Mouse (Mus musculus): Measurements from ENCODE around the gene Polr2e. TPM values are rescaled to one million over a fixed set of nuclear protein-coding genes. Genes with fewer than 3 reads are reported as not detected.
"Not testable (repeated sequence)": the region's sequence is repeated elsewhere in the genome, so short reads cannot be mapped to it uniquely, and the experiment has no call there.

Polr2e gene
- total RNA-seq, 2 experiments from 2014 or later: 66.9 to 68.9 TPM

GRCm38 (mm10) chr10:80044087-80044486, 4.5 kb upstream of the Polr2e start:
- intact Hi-C loops (cut with DNase I): no loop called here
- DNase-seq (ENCODE audit: low spot score in 2 of 2): no peak

DNA sequence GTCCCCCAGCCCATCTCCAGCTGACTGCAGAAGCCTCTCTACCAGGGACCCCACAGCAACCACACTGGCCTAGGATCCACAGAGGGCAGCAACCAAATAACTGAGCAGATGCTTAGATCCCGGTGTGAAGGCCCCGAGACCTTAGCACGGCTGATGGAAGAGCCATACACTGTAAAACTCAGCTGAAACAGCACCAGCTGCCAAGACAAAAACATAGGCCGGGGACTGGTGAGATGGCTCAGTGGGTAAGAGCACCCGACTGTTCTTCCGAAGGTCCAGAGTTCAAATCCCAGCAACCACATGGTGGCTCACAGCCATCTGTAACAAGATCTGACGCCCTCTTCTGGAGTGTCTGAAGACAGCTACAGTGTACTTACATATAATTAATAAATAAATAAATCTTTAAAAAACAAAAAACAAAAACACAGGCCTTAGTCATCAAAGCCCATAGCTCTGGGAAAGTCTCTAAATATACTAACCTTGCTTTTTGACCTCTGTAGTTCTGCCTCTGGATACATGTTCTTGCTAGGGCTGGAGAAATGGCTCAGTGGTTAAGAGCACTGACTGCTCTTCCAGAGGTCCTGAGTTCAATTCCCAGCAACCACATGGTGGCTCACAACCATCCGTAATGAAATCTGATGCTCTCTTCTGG, 1.9 kb upstream of the Polr2e start:
- DNase-seq (ENCODE audit: low spot score in 2 of 2); intact Hi-C loops (cut with DNase I): not testable (repeated sequence)

DNA sequence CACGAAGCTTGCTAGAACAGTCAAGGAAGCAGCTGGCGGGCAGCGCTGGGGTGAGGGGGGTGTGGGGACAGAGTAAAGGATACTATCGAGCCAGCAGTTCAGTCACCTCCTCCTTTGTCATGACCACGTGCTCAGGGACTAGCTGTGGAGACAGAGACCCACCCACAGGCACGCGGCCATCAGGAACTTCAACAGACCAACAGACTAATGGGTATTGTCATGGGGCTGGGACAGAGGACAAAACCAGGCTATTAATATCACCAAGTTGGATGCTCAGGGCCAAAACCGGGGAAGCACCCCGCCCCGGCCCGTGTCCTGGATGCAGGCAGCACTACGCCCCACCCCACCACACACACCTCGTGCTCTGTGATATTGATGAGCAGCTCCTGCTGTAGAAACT, 2.8 kb downstream of the Polr2e start:
- intact Hi-C loops (cut with DNase I): no loop called here

GRCm38 (mm10) chr10:80035686-80036085, 3.9 kb downstream of the Polr2e start:
- no peak for DNase-seq (ENCODE audit: low spot score in 2 of 2)
- intact Hi-C loops (cut with DNase I): loop anchor here (2.0 kb wide), 1 partner anchor 49 kb away; no protein-coding TSS in a partner anchor

More for the DNA sequence above, 2.8 kb downstream of the Polr2e start:
- no peak for DNase-seq (ENCODE audit: low spot score in 2 of 2)

DNA sequence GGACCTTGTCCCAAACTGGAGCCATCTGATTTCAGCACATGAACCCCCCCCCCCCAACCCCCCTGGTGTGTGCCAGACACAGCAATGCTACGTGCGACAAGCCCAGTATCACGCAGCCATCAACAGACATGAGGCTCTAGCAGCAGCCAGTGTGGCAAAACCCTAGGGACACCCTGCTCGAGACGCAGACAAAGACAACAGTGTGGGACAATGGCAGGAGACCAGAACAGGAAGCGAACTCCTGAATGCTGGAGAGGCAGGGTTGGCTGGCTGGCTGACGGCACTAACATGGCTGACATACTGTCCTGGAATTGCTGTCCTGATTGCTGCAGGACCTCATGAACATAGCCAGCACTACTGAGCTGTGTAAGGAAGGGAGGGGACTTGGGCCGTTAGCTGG, 4.4 kb downstream of the Polr2e start:
- intact Hi-C loops (cut with DNase I): loop anchor here (2.0 kb wide), 1 partner anchor 48 kb away; no protein-coding TSS in a partner anchor

GRCm38 (mm10) chr10:80033511-80034391, 5.8 kb downstream of the Polr2e start:
- DNase-seq (ENCODE audit: low spot score in 2 of 2): peak; percentile 32 to 45
- intact Hi-C loops (cut with DNase I): loop anchor here (2.0 kb wide), 1 partner anchor 47 kb away; no protein-coding TSS in a partner anchor

More for the DNA sequence above, 4.4 kb downstream of the Polr2e start:
- no peak for DNase-seq (ENCODE audit: low spot score in 2 of 2)

DNA sequence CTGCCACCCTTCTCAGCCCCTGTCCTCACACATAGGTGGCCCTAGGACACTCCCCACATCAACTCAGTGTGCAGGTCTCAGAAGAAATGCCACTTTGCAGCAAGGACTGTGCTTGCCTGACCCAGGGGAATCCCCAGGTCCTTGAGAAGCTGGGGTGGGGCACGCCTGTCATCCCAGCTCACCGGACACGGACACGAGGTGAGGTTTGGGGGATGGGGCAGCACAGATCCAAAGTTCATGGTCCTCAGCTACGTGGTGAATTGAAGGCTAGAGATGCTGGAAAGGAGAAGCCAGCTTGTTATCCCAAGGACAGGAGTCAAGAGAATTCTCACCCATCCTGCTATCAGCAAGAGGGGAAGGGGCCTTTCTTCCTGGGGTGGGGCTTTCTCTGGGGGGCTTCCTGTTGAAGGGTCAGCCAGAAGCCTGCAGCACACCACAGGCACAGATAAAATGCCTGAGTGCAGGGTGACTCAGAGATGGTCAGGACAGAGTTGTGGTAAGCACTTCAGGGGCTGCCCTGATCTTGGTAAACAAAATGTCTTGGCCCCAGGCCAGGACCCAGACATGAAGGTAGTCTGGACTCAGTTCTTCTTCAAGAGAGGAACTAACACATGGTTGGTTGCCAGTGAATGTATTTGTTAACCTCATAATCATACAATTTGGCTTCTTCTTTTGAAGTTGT, 6.7 kb downstream of the Polr2e start:
- intact Hi-C loops (cut with DNase I): no loop called here
- peak; percentile 47 to 51 for DNase-seq (ENCODE audit: low spot score in 2 of 2)

DNA sequence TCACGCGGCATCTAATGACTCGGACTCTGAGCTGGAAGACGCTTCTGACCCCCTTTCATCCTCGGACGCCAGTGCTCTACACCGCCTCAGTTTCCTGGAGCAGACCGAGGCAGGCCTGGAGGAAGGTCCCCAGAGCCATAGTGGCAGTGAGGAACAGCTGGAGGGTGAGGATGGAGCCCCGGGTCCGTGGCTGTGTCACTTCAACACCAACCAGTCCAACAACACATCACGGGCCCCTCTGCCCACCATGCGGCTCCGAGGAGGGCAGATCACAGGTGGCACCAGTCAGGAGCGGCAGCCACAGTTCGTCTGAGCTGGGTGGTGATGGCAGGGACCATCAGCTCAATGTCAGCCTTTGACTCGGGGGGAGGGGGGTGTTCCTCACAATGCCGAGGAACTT, 8.9 kb downstream of the Polr2e start:
- intact Hi-C loops (cut with DNase I): no loop called here
- DNase-seq (ENCODE audit: low spot score in 2 of 2): no peak

DNA sequence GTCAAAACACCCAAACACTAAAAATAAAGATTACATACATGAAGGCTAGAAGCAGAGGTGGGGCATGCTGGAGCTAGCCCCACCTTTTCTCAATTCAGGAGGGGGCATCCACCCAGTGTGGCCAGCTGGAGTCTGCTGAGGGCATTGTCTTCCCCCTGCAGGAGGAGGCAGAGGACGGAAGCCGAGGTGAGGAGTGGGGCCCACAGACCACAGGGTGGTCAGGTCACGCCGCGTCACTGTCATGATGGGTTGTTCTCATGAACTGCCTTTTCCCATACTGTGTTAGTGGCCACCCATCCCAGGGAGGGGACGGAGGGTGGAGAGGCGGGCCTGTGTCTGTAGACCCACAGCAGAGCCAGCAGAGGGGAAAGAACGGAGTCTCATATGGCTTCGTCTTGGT, 9.4 kb downstream of the Polr2e start:
- intact Hi-C loops (cut with DNase I): no loop called here
- DNase-seq (ENCODE audit: low spot score in 2 of 2): no peak

- intact Hi-C loops (cut with DNase I): no loop called here
- no peak for DNase-seq (ENCODE audit: low spot score in 2 of 2)
These were observed 11.1 kb downstream of the Polr2e start for GRCm38 (mm10) chr10:80028521-80028846.

- intact Hi-C loops (cut with DNase I): no loop called here
- no peak for DNase-seq (ENCODE audit: low spot score in 2 of 2)
These were observed 11.7 kb downstream of the Polr2e start for GRCm38 (mm10) chr10:80027681-80028520.

GRCm38 (mm10) chr10:80025889-80026288, 13.7 kb downstream of the Polr2e start:
- intact Hi-C loops (cut with DNase I): no loop called here
- no peak for DNase-seq (ENCODE audit: low spot score in 2 of 2)

GRCm38 (mm10) chr10:80025463-80025862, 14.1 kb downstream of the Polr2e start:
- DNase-seq (ENCODE audit: low spot score in 2 of 2): no peak
- intact Hi-C loops (cut with DNase I): no loop called here

GRCm38 (mm10) chr10:80025044-80025347, 14.6 kb downstream of the Polr2e start:
- DNase-seq (ENCODE audit: low spot score in 2 of 2): no peak
- intact Hi-C loops (cut with DNase I): no loop called here

GRCm38 (mm10) chr10:80024229-80025043, 15.2 kb downstream of the Polr2e start:
- no peak for DNase-seq (ENCODE audit: low spot score in 2 of 2)
- intact Hi-C loops (cut with DNase I): no loop called here

DNA sequence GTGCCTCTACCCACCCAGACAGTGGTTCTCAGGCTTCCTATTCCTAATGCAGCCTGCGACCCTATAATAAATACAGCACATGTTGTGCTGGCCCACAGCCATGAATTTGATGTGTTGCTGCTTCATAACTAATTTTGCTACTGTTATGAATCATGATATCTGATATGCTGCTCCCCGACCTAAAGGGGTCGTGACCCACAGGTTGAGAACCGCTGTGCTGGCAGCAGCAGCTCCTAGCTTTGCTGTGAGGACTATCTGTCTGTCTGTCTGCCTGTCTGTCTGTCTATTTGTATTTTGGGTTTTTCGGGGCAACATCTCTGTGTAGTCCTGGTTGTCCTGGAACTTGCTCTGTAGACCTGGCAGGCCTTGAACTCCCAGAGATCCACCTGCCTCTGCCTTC, 15.8 kb downstream of the Polr2e start:
- intact Hi-C loops (cut with DNase I): no loop called here
- DNase-seq (ENCODE audit: low spot score in 2 of 2): no peak

DNA sequence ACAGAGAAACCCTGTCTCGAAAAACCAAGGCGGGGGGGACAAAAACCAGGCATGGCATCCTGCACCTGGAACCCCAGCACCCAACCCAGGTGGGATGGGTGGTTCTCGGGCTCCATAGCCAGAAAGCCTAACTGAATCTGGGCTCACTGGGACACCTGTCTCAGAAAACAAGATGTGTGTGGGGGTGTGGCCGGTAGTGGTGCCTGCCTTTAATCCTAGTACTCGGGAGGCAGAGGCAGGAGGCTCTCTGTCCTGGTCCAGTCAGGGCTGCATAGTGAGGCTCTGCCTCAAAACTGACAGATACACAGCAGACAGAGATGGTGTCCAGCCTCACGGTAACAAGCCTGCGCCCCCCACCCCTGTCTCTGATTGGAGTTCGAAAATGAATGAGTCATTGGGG, 16.8 kb downstream of the Polr2e start:
- DNase-seq (ENCODE audit: low spot score in 2 of 2): no peak
- intact Hi-C loops (cut with DNase I): no loop called here

- intact Hi-C loops (cut with DNase I): no loop called here
- no peak for DNase-seq (ENCODE audit: low spot score in 2 of 2)
These were observed 17.4 kb downstream of the Polr2e start for GRCm38 (mm10) chr10:80022164-80022563.

DNA sequence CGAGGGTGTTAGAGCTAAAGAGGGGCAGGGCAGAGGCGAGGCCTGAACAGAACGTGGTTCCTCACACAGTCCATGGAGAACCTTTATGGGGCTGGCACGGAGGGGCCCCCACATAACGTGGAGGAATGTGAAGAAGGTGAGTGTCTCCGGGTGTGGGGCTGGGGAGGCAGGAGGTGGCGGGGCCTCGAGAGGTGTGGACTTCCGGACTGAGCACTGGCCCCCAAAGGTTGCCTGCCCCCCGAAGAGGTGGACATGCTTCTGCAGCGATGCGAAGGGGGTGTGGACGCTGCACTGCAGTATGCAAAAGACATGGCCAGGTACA, 18.3 kb downstream of the Polr2e start:
- no peak for DNase-seq (ENCODE audit: low spot score in 2 of 2)
- intact Hi-C loops (cut with DNase I): no loop called here
